Mouse (Mus musculus): ENCODE measurements at regions not wholly inside any gene's neighbourhood (a gene's known extent, or its start where the extent isn't known, plus 50 kb on each side); places are given as distances from the start of the nearest gene placed in this dataset.
A peak's percentile ranks its signal among the peaks of the same experiment; 100 is the strongest.

GRCm38 (mm10) chr7:82921722-82922121 is 54.6 kb downstream of the Mex3b start:
- peak; percentile 39 for DNase-seq (ENCODE audit: low read depth)

GRCm38 (mm10) chr7:82923220-82924071 is 56.3 kb downstream of the Mex3b start:
- DNase-seq (ENCODE audit: low read depth), result no peak

- no peak for DNase-seq (ENCODE audit: low read depth)
Observed at GRCm38 (mm10) chr7:82924092-82924491, 57.0 kb downstream of the Mex3b start.

GRCm38 (mm10) chr7:82938311-82938710 is 71.2 kb downstream of the Mex3b start:
- no peak for DNase-seq (ENCODE audit: low read depth)

- DNase-seq (ENCODE audit: low read depth), result no peak
Observed at GRCm38 (mm10) chr7:82939536-82939935, 72.4 kb downstream of the Mex3b start.

- DNase-seq (ENCODE audit: low read depth), result no peak
Observed at GRCm38 (mm10) chr7:82943376-82943775, 76.2 kb downstream of the Mex3b start.

GRCm38 (mm10) chr7:82943797-82944196 is 76.7 kb downstream of the Mex3b start:
- DNase-seq (ENCODE audit: low read depth), result no peak

GRCm38 (mm10) chr7:82949372-82949771 is 82.2 kb downstream of the Mex3b start:
- DNase-seq (ENCODE audit: low read depth), result no peak

GRCm38 (mm10) chr7:82957208-82957977 is 90.3 kb downstream of the Mex3b start:
- DNase-seq (ENCODE audit: low read depth), result peak; percentile 66

- no peak for DNase-seq (ENCODE audit: low read depth)
Observed at GRCm38 (mm10) chr7:82970599-82970998, 103.5 kb downstream of the Mex3b start.

GRCm38 (mm10) chr7:82971244-82971643 is 104.1 kb downstream of the Mex3b start:
- peak; percentile 52 for DNase-seq (ENCODE audit: low read depth)

GRCm38 (mm10) chr7:82972214-82973006 is 105.3 kb downstream of the Mex3b start:
- DNase-seq (ENCODE audit: low read depth), result no peak

- DNase-seq (ENCODE audit: low read depth), result no peak
Observed at GRCm38 (mm10) chr7:82990708-82991107, 123.6 kb downstream of the Mex3b start.

- DNase-seq (ENCODE audit: low read depth), result no peak
Observed at GRCm38 (mm10) chr7:82993136-82993535, 126.0 kb downstream of the Mex3b start.

GRCm38 (mm10) chr7:82998848-82999247 is 131.7 kb downstream of the Mex3b start:
- DNase-seq (ENCODE audit: low read depth), result no peak

GRCm38 (mm10) chr7:83007540-83007939 is 140.4 kb downstream of the Mex3b start:
- no peak for DNase-seq (ENCODE audit: low read depth)

- no peak for DNase-seq (ENCODE audit: low read depth)
Observed at GRCm38 (mm10) chr7:83012145-83012544, 145.0 kb downstream of the Mex3b start.

GRCm38 (mm10) chr7:83014725-83015690 is 147.9 kb downstream of the Mex3b start:
- no peak for DNase-seq (ENCODE audit: low read depth)

- no peak for DNase-seq (ENCODE audit: low read depth)
Observed at GRCm38 (mm10) chr7:83015756-83016155, 148.6 kb downstream of the Mex3b start.

GRCm38 (mm10) chr7:83016566-83016965 is 149.4 kb downstream of the Mex3b start:
- DNase-seq (ENCODE audit: low read depth), result no peak

GRCm38 (mm10) chr7:83020584-83020983 is 153.5 kb downstream of the Mex3b start:
- DNase-seq (ENCODE audit: low read depth), result no peak

All from naive thymus-derived CD4-positive, alpha-beta T cell, adult 2 months (primary cell).